Mouse (Mus musculus) bone marrow macrophage, adult 2 months (primary cell): Measurements from ENCODE around the gene Ehmt2.

Experiments
- CTCF ChIP-seq: IDR thresholded peaks from 2 replicates; pipeline ENCODE4 v1.5.1; 2012; ENCODE audit warnings: low read depth, mild to moderate bottlenecking, low read length, moderate library complexity
- POLR2A ChIP-seq: IDR thresholded peaks from 2 replicates; pipeline ENCODE4 v1.6.1; 2012; ENCODE audit warnings: mild to moderate bottlenecking, low read depth, low read length, borderline replicate concordance

DNA sequence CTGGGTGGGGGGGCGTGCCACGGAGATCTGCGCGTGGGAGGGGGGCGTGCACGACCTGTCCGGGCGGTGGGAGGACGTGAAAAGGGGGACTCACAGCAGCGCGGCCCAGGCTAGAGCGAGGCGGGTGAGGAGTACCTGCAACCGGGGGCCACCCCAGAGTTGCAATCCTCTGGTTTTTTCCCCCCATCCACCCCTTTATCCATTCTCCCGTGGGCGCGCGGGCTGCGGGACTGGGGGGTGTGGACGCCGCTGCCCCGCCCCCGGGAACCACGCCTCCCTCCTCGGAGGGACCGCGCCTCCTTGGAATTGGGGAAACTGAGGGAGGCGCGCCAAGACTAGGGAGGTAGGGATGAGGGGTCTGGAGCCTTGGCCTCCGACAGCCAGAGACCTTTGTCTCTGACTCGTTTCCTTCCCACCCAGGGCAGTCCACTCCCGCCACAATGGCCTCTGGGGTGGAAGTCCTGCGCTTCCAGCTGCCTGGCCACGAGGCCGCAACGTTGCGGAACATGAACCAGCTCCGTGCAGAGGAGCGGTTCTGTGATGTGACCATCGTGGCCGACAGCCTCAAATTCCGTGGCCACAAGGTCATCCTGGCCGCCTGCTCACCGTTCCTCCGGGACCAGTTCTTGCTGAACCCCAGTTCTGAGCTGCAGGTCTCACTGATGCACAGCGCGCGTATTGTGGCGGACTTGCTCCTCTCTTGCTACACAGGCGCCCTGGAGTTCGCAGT, 3.3 kb upstream of the Ehmt2 start:
- TF ChIP-seq POLR2A, result no peak
- no peak for TF ChIP-seq CTCF
